Mouse (Mus musculus) limb, embryonic 10.5 days (tissue): ENCODE measurements around the gene Sgsm1. TPM values are rescaled to one million over a fixed set of nuclear protein-coding genes. Genes with fewer than 3 reads are reported as not detected.
A peak's percentile ranks its signal among the peaks of the same experiment; 100 is the strongest.

ENCODE experiments used
- DNase-seq: peaks from one replicate; pipeline ENCODE4 v3.0.0-alpha.2; 2017; ENCODE audit warnings: low spot score
- H3K27ac ChIP-seq: fragments of 300-500 bp; sonication (generic); 2 replicates; pipeline ENCODE4 v1.5.1; 2016; ENCODE audit warnings: mild to moderate bottlenecking
- H3K27me3 ChIP-seq: fragments of 300-500 bp; sonication (generic); 2 replicates; pipeline ENCODE4 v1.6.1; 2016; ENCODE audit warnings: low read depth, mild to moderate bottlenecking; ENCODE audit not compliant: poor library complexity, severe bottlenecking
- H3K36me3 ChIP-seq: fragments of 300-500 bp; sonication (generic); 2 replicates; pipeline ENCODE4 v1.6.1; 2016; ENCODE audit warnings: mild to moderate bottlenecking, moderate library complexity
- H3K4me1 ChIP-seq: fragments of 300-500 bp; sonication (generic); 2 replicates; pipeline ENCODE4 v1.6.1; 2016
- H3K4me3 ChIP-seq: fragments of 300-500 bp; sonication (generic); 2 replicates; pipeline ENCODE4 v1.5.1; 2016; ENCODE audit warnings: mild to moderate bottlenecking, moderate library complexity
- H3K9me3 ChIP-seq: fragments of 300-500 bp; sonication (generic); replicated peaks from 2 replicates; pipeline ENCODE4 v1.6.1; 2016; ENCODE audit warnings: mild to moderate bottlenecking
- WGBS: fragments of 180-500 bp; shearing (Covaris S2); methylation state at CpG from one replicate; pipeline ENCODE4 v1.1.7; 2016; 5-methylcytosine and 5-hydroxymethylcytosine counted together
- polyA plus RNA-seq: library from polyadenylated mRNA; unstranded; fragments of >200 nt; fragmentation: Nextera tagmentation; extraction: Ambion mirVana; gene quantifications from 2 replicates; pipeline ENCODE4 v1.2.1, GENCODE M21; 2016

The Sgsm1 gene
- polyA plus RNA-seq, 1 experiment from 2014 or later: 13.4 TPM

- no peaks in the 10 kb centered on the region for H3K36me3 ChIP-seq
- H3K4me3 ChIP-seq: no peak overlapping the region
- WGBS: 37% methylated on average over 14 of the region's 14 CpGs
- H3K27ac ChIP-seq: no peak overlapping the region
- no peaks in the 10 kb centered on the region for H3K9me3 ChIP-seq
- peaks cover 59% of the 10 kb centered on the region for H3K27me3 ChIP-seq
- peak; percentile 64 for DNase-seq
- peaks cover 6% of the 10 kb centered on the region for H3K4me1 ChIP-seq
Observed at GRCm38 (mm10) chr5:113290149-113290548, 20.4 kb downstream of the Sgsm1 start.

- no peaks in the 10 kb centered on the region for H3K9me3 ChIP-seq
- H3K4me1 ChIP-seq: peaks cover 6% of the 10 kb centered on the region
- 43% methylated on average over 13 of the region's 13 CpGs for WGBS
- H3K27ac ChIP-seq: no peak overlapping the region
- DNase-seq: no peak
- no peak overlapping the region for H3K4me3 ChIP-seq
- H3K36me3 ChIP-seq: no peaks in the 10 kb centered on the region
- H3K27me3 ChIP-seq: peaks cover 59% of the 10 kb centered on the region
Observed at GRCm38 (mm10) chr5:113288490-113288889, 22.1 kb downstream of the Sgsm1 start.

GRCm38 (mm10) chr5:113287762-113288161 is 22.8 kb downstream of the Sgsm1 start:
- Histone ChIP-seq H3K36me3 (no peaks in the 10 kb centered on the region), H3K9me3 (no peaks in the 10 kb centered on the region), H3K27ac (no peak overlapping the region), H3K4me1 (peaks cover 6% of the 10 kb centered on the region), H3K27me3 (peaks cover 59% of the 10 kb centered on the region), H3K4me3 (no peak overlapping the region)
- WGBS: 47% methylated on average over 5 of the region's 5 CpGs
- DNase-seq: no peak

- no peak overlapping the region for H3K27ac ChIP-seq
- H3K9me3 ChIP-seq: no peaks in the 10 kb centered on the region
- peak overlapping the region; percentile 21; the same call in 1 of the 2 replicates for H3K4me3 ChIP-seq
- peaks cover 6% of the 10 kb centered on the region for H3K4me1 ChIP-seq
- no peaks in the 10 kb centered on the region for H3K36me3 ChIP-seq
- DNase-seq: peak; percentile 80
- WGBS: 5% methylated on average over 52 of the region's 60 CpGs
- peaks cover 59% of the 10 kb centered on the region for H3K27me3 ChIP-seq
Observed at GRCm38 (mm10) chr5:113286591-113287520, 23.7 kb downstream of the Sgsm1 start.

GRCm38 (mm10) chr5:113286048-113286447 is 24.5 kb downstream of the Sgsm1 start:
- 77% methylated on average over 11 of the region's 11 CpGs for WGBS
- Histone ChIP-seq H3K36me3 (no peaks in the 10 kb centered on the region), H3K9me3 (no peaks in the 10 kb centered on the region), H3K4me3 (no peak overlapping the region), H3K4me1 (peaks cover 6% of the 10 kb centered on the region), H3K27me3 (peaks cover 56% of the 10 kb centered on the region), H3K27ac (no peak overlapping the region)
- no peak for DNase-seq

- WGBS: 67% methylated on average over 16 of the region's 16 CpGs
- Histone ChIP-seq H3K27ac (no peak overlapping the region), H3K4me1 (peaks cover 11% of the 10 kb centered on the region), H3K36me3 (no peaks in the 10 kb centered on the region), H3K27me3 (peaks cover 53% of the 10 kb centered on the region), H3K9me3 (no peaks in the 10 kb centered on the region), H3K4me3 (no peak overlapping the region)
- no peak for DNase-seq
Observed at GRCm38 (mm10) chr5:113285541-113285940, 25.0 kb downstream of the Sgsm1 start.

GRCm38 (mm10) chr5:113283726-113284125 is 26.9 kb downstream of the Sgsm1 start:
- Histone ChIP-seq H3K27ac (no peak overlapping the region), H3K27me3 (peaks cover 35% of the 10 kb centered on the region), H3K4me3 (no peak overlapping the region), H3K9me3 (no peaks in the 10 kb centered on the region), H3K36me3 (peaks cover 4% of the 10 kb centered on the region; the same call in 1 of the 2 replicates), H3K4me1 (peaks cover 23% of the 10 kb centered on the region)
- no peak for DNase-seq
- WGBS: 80% methylated on average over 2 of the region's 2 CpGs

- no peak overlapping the region for H3K27ac ChIP-seq
- H3K4me3 ChIP-seq: no peak overlapping the region
- H3K9me3 ChIP-seq: no peaks in the 10 kb centered on the region
- DNase-seq: no peak
- peaks cover 17% of the 10 kb centered on the region for H3K4me1 ChIP-seq
- peaks cover 13% of the 10 kb centered on the region for H3K27me3 ChIP-seq
- H3K36me3 ChIP-seq: peaks cover 21% of the 10 kb centered on the region
- 92% methylated on average over 7 of the region's 7 CpGs for WGBS
Observed at GRCm38 (mm10) chr5:113281557-113281956, 29.0 kb downstream of the Sgsm1 start.

- peaks cover 31% of the 10 kb centered on the region for H3K36me3 ChIP-seq
- WGBS: 25% methylated on average over 15 of the region's 15 CpGs
Observed at GRCm38 (mm10) chr5:113280138-113280856, 30.3 kb downstream of the Sgsm1 start.

GRCm38 (mm10) chr5:113275839-113276238 is 34.7 kb downstream of the Sgsm1 start:
- Histone ChIP-seq H3K4me1 (peaks cover 15% of the 10 kb centered on the region), H3K27ac (no peak overlapping the region), H3K4me3 (no peak overlapping the region), H3K36me3 (peaks cover 57% of the 10 kb centered on the region), H3K9me3 (no peaks in the 10 kb centered on the region), H3K27me3 (no peaks in the 10 kb centered on the region)
- no peak for DNase-seq
- 72% methylated on average over 10 of the region's 10 CpGs for WGBS

More at GRCm38 (mm10) chr5:113280138-113280856, 30.3 kb downstream of the Sgsm1 start:
- H3K9me3 ChIP-seq: no peaks in the 10 kb centered on the region
- peak overlapping the region; percentile 55 for H3K4me3 ChIP-seq
- DNase-seq: peak; percentile 75
- peaks cover under 1% of the 10 kb centered on the region; the same call in 1 of the 2 replicates for H3K27me3 ChIP-seq
- H3K4me1 ChIP-seq: peaks cover 17% of the 10 kb centered on the region
- H3K27ac ChIP-seq: peak overlapping the region; percentile 69

- 74% methylated on average over 11 of the region's 11 CpGs for WGBS
- Histone ChIP-seq H3K4me1 (peaks cover 15% of the 10 kb centered on the region), H3K27ac (no peak overlapping the region), H3K9me3 (no peaks in the 10 kb centered on the region), H3K27me3 (no peaks in the 10 kb centered on the region), H3K4me3 (no peak overlapping the region), H3K36me3 (peaks cover 43% of the 10 kb centered on the region)
- no peak for DNase-seq
Observed at GRCm38 (mm10) chr5:113271207-113271811, 39.3 kb downstream of the Sgsm1 start.

GRCm38 (mm10) chr5:113270043-113270442 is 40.5 kb downstream of the Sgsm1 start:
- Histone ChIP-seq H3K4me3 (no peak overlapping the region), H3K27me3 (no peaks in the 10 kb centered on the region), H3K36me3 (peaks cover 39% of the 10 kb centered on the region), H3K4me1 (peaks cover 18% of the 10 kb centered on the region), H3K9me3 (no peaks in the 10 kb centered on the region), H3K27ac (no peak overlapping the region)
- no peak for DNase-seq
- WGBS: 78% methylated on average over 3 of the region's 3 CpGs
